Mouse (Mus musculus) duodenum, adult 2 months (tissue): ENCODE measurements around the gene Zfp352. TPM values are rescaled to one million over a fixed set of nuclear protein-coding genes. Genes with fewer than 3 reads are reported as not detected.

ENCODE experiments used
- polyA plus RNA-seq: library from polyadenylated mRNA; depleted of rRNA; stranded (reverse); fragments of >200 nt; gene quantifications from 2 replicates; pipeline ENCODE4 v1.2.3, GENCODE M21; 2012; ENCODE audit warnings: low replicate concordance; rRNA removed

The Zfp352 gene
- not detected in 2 replicates for polyA plus RNA-seq

DNA sequence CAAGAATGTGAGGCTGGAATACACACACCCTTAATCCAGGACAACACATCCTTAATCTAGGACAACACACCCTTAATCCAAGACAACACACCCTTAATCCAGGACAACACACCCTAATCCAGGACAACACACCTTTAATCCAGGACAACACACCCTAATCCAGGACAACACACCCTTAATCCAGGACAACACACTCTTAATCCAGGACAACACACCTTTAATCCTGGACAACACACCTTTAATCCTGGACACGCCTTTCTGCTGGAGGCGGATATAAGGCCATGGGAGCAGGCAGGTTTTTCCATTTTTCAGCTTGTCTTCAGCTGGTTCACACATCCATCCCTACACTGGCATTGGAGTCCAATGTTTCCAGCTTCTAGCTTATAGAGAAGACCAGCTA is at the start of gene Zfp352:
TSS of gene Zfp352 (plus strand) at position 301 of the 400 bp plus-strand sequence.

